Mouse (Mus musculus) MEL (cell line): ENCODE measurements around the gene Rundc3a. TPM values are rescaled to one million over a fixed set of nuclear protein-coding genes. Genes with fewer than 3 reads are reported as not detected.

Experiments
- DNase-seq: peaks from one replicate; pipeline ENCODE4 v3.0.0; 2011; ENCODE audit warnings: low read depth, low spot score
- H3K27ac ChIP-seq: 2 replicates; pipeline ENCODE4 v1.5.1; 2012; ENCODE audit warnings: low read depth, mild to moderate bottlenecking, control low read depth, low read length, moderate library complexity; ENCODE audit not compliant: control insufficient read depth
- H3K27me3 ChIP-seq, 2 experiments: fragments of 150-350 bp in 1 of 2; sonication (generic) in 1 of 2; 2 replicates each; pipeline ENCODE4 v1.6.1; 2012; ENCODE audit warnings: low read length in 2 of 2, mild to moderate bottlenecking in 2 of 2, improper control_type of control experiment in 1 of 2, moderate library complexity in 1 of 2; ENCODE audit not compliant: insufficient read depth in 2 of 2, control insufficient read depth in 1 of 2
- H3K36me3 ChIP-seq, 2 experiments: 2 replicates each; pipeline ENCODE4 v1.6.1; 2012 to 2014; ENCODE audit warnings: low read length in 2 of 2, improper control_type of control experiment in 1 of 2, inconsistent platforms in 1 of 2, mild to moderate bottlenecking in 1 of 2; ENCODE audit not compliant: insufficient read depth in 2 of 2, control insufficient read depth in 1 of 2
- H3K4me1 ChIP-seq, 2 experiments: fragments of 150-350 bp in 1 of 2; sonication (generic) in 1 of 2; 2 replicates each; pipeline ENCODE4 v1.6.1; 2012; ENCODE audit warnings: low read length in 2 of 2, improper control_type of control experiment in 1 of 2, mild to moderate bottlenecking in 1 of 2; ENCODE audit not compliant: insufficient read depth in 2 of 2, control insufficient read depth in 1 of 2
- H3K4me3 ChIP-seq, 2 experiments: fragments of 150-350 bp in 1 of 2; sonication (generic) in 1 of 2; 2 replicates each; pipeline ENCODE4 v1.5.1; 2012; ENCODE audit warnings: low read depth in 2 of 2, low read length in 2 of 2, mild to moderate bottlenecking in 2 of 2, moderate library complexity in 2 of 2, control low read depth in 1 of 2, improper control_type of control experiment in 1 of 2; ENCODE audit not compliant: control insufficient read depth in 1 of 2, insufficient read depth in 1 of 2
- H3K79me2 ChIP-seq: 2 replicates; pipeline ENCODE4 v1.6.1; 2012; ENCODE audit warnings: mild to moderate bottlenecking, low read length, moderate library complexity; ENCODE audit not compliant: control insufficient read depth, poor library complexity, insufficient read depth
- H3K9ac ChIP-seq: 2 replicates; pipeline ENCODE4 v1.6.1; 2012; ENCODE audit warnings: low read depth, mild to moderate bottlenecking, control low read depth, low read length, moderate library complexity; ENCODE audit not compliant: control insufficient read depth, poor library complexity, severe bottlenecking
- H3K9me3 ChIP-seq: fragments of 150-350 bp; sonication (generic); replicated peaks from 2 replicates; pipeline ENCODE4 v1.6.1; 2012; ENCODE audit warnings: mild to moderate bottlenecking, low read length, improper control_type of control experiment, moderate library complexity; ENCODE audit not compliant: insufficient read depth
- BHLHE40 ChIP-seq: IDR thresholded peaks from 2 replicates; pipeline ENCODE4 v1.6.1; 2012; ENCODE audit warnings: low read depth, mild to moderate bottlenecking, inconsistent platforms, low read length, improper control_type of control experiment, borderline replicate concordance
- CHD1 ChIP-seq: IDR thresholded peaks from 2 replicates; pipeline ENCODE4 v1.6.1; 2012; ENCODE audit warnings: low read depth, mild to moderate bottlenecking, inconsistent platforms, low read length, improper control_type of control experiment
- CTCF ChIP-seq, 3 experiments: IDR thresholded peaks in 2 of 3; conservative IDR thresholded peaks in 1 of 3; 2 replicates each; pipeline ENCODE4 v1.5.1; 2011 to 2012; ENCODE audit warnings: low read length in 3 of 3, low read depth in 2 of 3, mild to moderate bottlenecking in 2 of 3, improper control_type of control experiment in 1 of 3, inconsistent platforms in 1 of 3, mixed read lengths in 1 of 3, moderate library complexity in 1 of 3; ENCODE audit not compliant: control insufficient read depth in 1 of 3, insufficient read depth in 1 of 3, poor library complexity in 1 of 3, severe bottlenecking in 1 of 3
- GABPA ChIP-seq: IDR thresholded peaks from 2 replicates; pipeline ENCODE4 v1.6.1; 2012; ENCODE audit warnings: low read depth, mild to moderate bottlenecking, inconsistent platforms, low read length, improper control_type of control experiment, moderate library complexity
- MAFK ChIP-seq: IDR thresholded peaks from 2 replicates; pipeline ENCODE4 v1.6.1; 2011; ENCODE audit warnings: low read depth, mild to moderate bottlenecking, low read length, improper control_type of control experiment, borderline replicate concordance
- MAX ChIP-seq: IDR thresholded peaks from 2 replicates; pipeline ENCODE4 v1.6.1; 2011; ENCODE audit warnings: low read length, improper control_type of control experiment
- MEF2A ChIP-seq: IDR thresholded peaks from 2 replicates; pipeline ENCODE4 v1.6.1; 2014; ENCODE audit warnings: low read depth, mild to moderate bottlenecking, inconsistent platforms, low read length, improper control_type of control experiment; ENCODE audit not compliant: poor library complexity, insufficient replicate concordance, severe bottlenecking; ENCODE audit errors: extremely low read depth
- MYB ChIP-seq: IDR thresholded peaks from 2 replicates; pipeline ENCODE4 v1.6.1; 2011; ENCODE audit warnings: mild to moderate bottlenecking, low read depth, low read length, improper control_type of control experiment
- MYC ChIP-seq: IDR thresholded peaks from 2 replicates; pipeline ENCODE4 v1.6.1; 2011; ENCODE audit warnings: low read depth, mild to moderate bottlenecking, low read length, improper control_type of control experiment, moderate library complexity
- NELFE ChIP-seq: IDR thresholded peaks from 2 replicates; pipeline ENCODE4 v1.6.1; 2011; ENCODE audit warnings: low read depth, low read length, improper control_type of control experiment
- NRF1 ChIP-seq: IDR thresholded peaks from 2 replicates; pipeline ENCODE4 v1.6.1; 2014; ENCODE audit warnings: low read depth, mild to moderate bottlenecking, inconsistent platforms, low read length, improper control_type of control experiment, moderate library complexity; ENCODE audit not compliant: poor library complexity, insufficient read depth, severe bottlenecking
- POLR2A ChIP-seq, 2 experiments: IDR thresholded peaks; 2 replicates each; pipeline ENCODE4 v1.6.1; 2011 to 2012; ENCODE audit warnings: low read length in 2 of 2, mild to moderate bottlenecking in 2 of 2, control low read depth in 1 of 2, improper control_type of control experiment in 1 of 2, low read depth in 1 of 2, moderate library complexity in 1 of 2; ENCODE audit not compliant: control insufficient read depth in 1 of 2, insufficient read depth in 1 of 2, poor library complexity in 1 of 2
- RAD21 ChIP-seq: IDR thresholded peaks from 2 replicates; pipeline ENCODE4 v1.6.1; 2011; ENCODE audit warnings: mild to moderate bottlenecking, low read depth, low read length, improper control_type of control experiment
- RCOR1 ChIP-seq: IDR thresholded peaks from 2 replicates; pipeline ENCODE4 v1.6.1; 2012; ENCODE audit warnings: low read depth, mild to moderate bottlenecking, inconsistent platforms, low read length, improper control_type of control experiment
- SIN3A ChIP-seq: IDR thresholded peaks from 2 replicates; pipeline ENCODE4 v1.6.1; 2012; ENCODE audit warnings: low read length, improper control_type of control experiment, inconsistent platforms
- SMC3 ChIP-seq: IDR thresholded peaks from 2 replicates; pipeline ENCODE4 v1.6.1; 2011; ENCODE audit warnings: low read depth, low read length, improper control_type of control experiment
- TAL1 ChIP-seq: IDR thresholded peaks from 2 replicates; pipeline ENCODE4 v1.6.1; 2012; ENCODE audit warnings: mild to moderate bottlenecking, inconsistent platforms, low read length, moderate library complexity, mixed read lengths
- TCF12 ChIP-seq: IDR thresholded peaks from 2 replicates; pipeline ENCODE4 v1.6.1; 2014; ENCODE audit warnings: low read depth, mild to moderate bottlenecking, inconsistent platforms, low read length, improper control_type of control experiment, moderate library complexity
- USF1 ChIP-seq: IDR thresholded peaks from 2 replicates; pipeline ENCODE4 v1.6.1; 2014; ENCODE audit warnings: low read depth, mild to moderate bottlenecking, inconsistent platforms, low read length, improper control_type of control experiment, moderate library complexity
- USF2 ChIP-seq, 2 experiments: IDR thresholded peaks; 2 replicates each; pipeline ENCODE4 v1.6.1; 2011 to 2012; ENCODE audit warnings: improper control_type of control experiment in 2 of 2, low read length in 2 of 2, borderline replicate concordance in 1 of 2, inconsistent platforms in 1 of 2, low read depth in 1 of 2, mild to moderate bottlenecking in 1 of 2; ENCODE audit not compliant: insufficient read depth in 1 of 2
- ZC3H11A ChIP-seq: IDR thresholded peaks from 2 replicates; pipeline ENCODE4 v1.6.1; 2012; ENCODE audit warnings: low read depth, mild to moderate bottlenecking, inconsistent platforms, low read length, improper control_type of control experiment
- ZKSCAN1 ChIP-seq: IDR thresholded peaks from 2 replicates; pipeline ENCODE4 v1.6.1; 2012; ENCODE audit warnings: low read depth, mild to moderate bottlenecking, inconsistent platforms, low read length, improper control_type of control experiment, moderate library complexity
- ZMIZ1 ChIP-seq: IDR thresholded peaks from 2 replicates; pipeline ENCODE4 v1.6.1; 2012; ENCODE audit warnings: low read depth, mild to moderate bottlenecking, inconsistent platforms, low read length, improper control_type of control experiment, moderate library complexity
- polyA plus RNA-seq, 2 experiments: library from polyadenylated mRNA; stranded (reverse) in 1 of 2; unstranded in 1 of 2; fragments of >175 nt in 1 of 2; fragments of >200 nt in 1 of 2; gene quantifications; 2 replicates each; pipeline versions ENCODE4 v1.2.1 to v1.2.4; 2012; ENCODE audit warnings: low replicate concordance in 2 of 2, low read depth in 1 of 2; ENCODE audit not compliant: insufficient read length in 2 of 2, insufficient read depth in 1 of 2, missing spikeins in 1 of 2
- total RNA-seq: library from RNA; depleted of rRNA; stranded (reverse); fragments of 300-350 nt; gene quantifications from 2 replicates; pipeline ENCODE4 v1.2.3, GENCODE M21; 2012

Gene Rundc3a
- total and polyA plus RNA-seq, 3 experiments = 0.39 to 2.1 TPM; not detected in 1

DNA sequence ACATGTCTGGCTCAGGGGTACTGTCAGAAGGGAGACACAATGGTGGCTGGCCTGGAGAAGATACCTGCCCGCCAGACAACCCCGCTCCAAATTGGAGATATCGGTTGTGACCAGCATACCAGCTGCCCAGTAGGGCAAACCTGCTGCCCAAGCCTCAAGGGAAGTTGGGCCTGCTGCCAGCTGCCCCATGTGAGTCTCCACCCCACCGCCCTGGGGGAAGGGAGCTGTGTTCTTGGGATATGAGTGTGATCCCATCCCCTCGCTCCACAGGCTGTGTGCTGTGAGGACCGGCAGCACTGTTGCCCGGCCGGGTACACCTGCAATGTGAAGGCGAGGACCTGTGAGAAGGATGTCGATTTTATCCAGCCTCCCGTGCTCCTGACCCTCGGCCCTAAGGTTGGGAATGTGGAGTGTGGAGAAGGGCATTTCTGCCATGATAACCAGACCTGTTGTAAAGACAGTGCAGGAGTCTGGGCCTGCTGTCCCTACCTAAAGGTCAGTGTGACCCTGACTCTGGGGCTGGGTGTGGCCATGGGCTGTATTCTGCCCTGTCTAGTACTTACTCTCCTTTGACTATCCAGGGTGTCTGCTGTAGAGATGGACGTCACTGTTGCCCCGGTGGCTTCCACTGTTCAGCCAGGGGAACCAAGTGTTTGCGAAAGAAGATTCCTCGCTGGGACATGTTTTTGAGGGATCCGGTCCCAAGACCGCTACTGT, 42.7 kb downstream of the Rundc3a start:
- Histone ChIP-seq H3K9ac (no peak overlapping the region), H3K27ac (no peak overlapping the region), H3K4me1 (peaks cover 3 to 12% of the 10 kb centered on the region in 2 experiments; a peak in 3 of 4 replicates), H3K79me2 (no peaks in the 10 kb centered on the region; the same call in 1 of the 2 replicates), H3K4me3 (no peak overlapping the region), H3K36me3 (peaks cover 0 to 2% of the 10 kb centered on the region in 2 experiments; a peak in 2 of 4 replicates), H3K9me3 (no peaks in the 10 kb centered on the region)
- DNase-seq = no peak
- TF ChIP-seq TCF12 (no peak), CHD1 (no peak), BHLHE40 (no peak), CTCF (IDR thresholded peaks at IDR 0.05 in 2 of 3, conservative IDR thresholded peaks at IDR 0.05 in 1 of 3; ENCODE audit: control insufficient read depth in 1 of 3, insufficient read depth in 1 of 3, low read depth in 2 of 3, low read length in 3 of 3, poor library complexity in 1 of 3, severe bottlenecking in 1 of 3) (no peak), NELFE (no peak), ZKSCAN1 (no peak), MYB (no peak), SMC3 (no peak), ZMIZ1 (no peak), POLR2A (IDR thresholded peaks at IDR 0.05; ENCODE audit: control insufficient read depth in 1 of 2, insufficient read depth in 1 of 2, low read depth in 1 of 2, low read length in 2 of 2, poor library complexity in 1 of 2) (no peak), MEF2A (no peak), USF2 (IDR thresholded peaks at IDR 0.05; ENCODE audit: borderline replicate concordance in 1 of 2, insufficient read depth in 1 of 2, low read depth in 1 of 2, low read length in 2 of 2) (no peak), TAL1 (no peak), RCOR1 (no peak), NRF1 (no peak)
- TF ChIP-seq, all 39 proteins: peak for 0
- no peaks in the 10 kb centered on the region for H3K27me3 ChIP-seq

DNA sequence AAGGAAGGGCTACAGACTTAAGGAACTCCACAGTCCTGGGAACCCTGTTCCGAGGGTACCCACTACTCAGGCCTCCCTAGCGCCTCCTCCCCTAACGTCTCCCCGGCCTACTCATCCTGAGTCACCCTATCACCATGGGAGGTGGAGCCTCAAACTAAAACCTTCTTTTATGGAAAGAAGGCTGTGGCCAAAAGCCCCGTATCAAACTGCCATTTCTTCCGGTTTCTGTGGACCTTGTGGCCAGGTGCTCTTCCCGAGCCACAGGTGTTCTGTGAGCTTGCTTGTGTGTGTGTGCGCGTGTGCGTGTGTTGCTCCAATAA, 43.2 kb downstream of the Rundc3a start:
- H3K27me3 ChIP-seq = no peaks in the 10 kb centered on the region

More for the DNA sequence above, 43.2 kb downstream of the Rundc3a start:
- H3K4me3 ChIP-seq = no peak overlapping the region
- TF ChIP-seq NRF1 (no peak), GABPA (no peak), SIN3A (no peak), RCOR1 (no peak), USF1 (no peak), ZC3H11A (no peak), MYC (no peak), MAX (no peak), MAFK (no peak), RAD21 (no peak), BHLHE40 (no peak), USF2 (IDR thresholded peaks at IDR 0.05; ENCODE audit: borderline replicate concordance in 1 of 2, insufficient read depth in 1 of 2, low read depth in 1 of 2, low read length in 2 of 2) (no peak)
- peaks cover 0 to 2% of the 10 kb centered on the region in 2 experiments; a peak in 2 of 4 replicates for H3K36me3 ChIP-seq
- H3K4me1 ChIP-seq = peaks cover 3 to 8% of the 10 kb centered on the region in 2 experiments; a peak in 3 of 4 replicates
- H3K27ac ChIP-seq = no peak overlapping the region
- no peaks in the 10 kb centered on the region; the same call in 1 of the 2 replicates for H3K79me2 ChIP-seq
- no peak for DNase-seq
- no peaks in the 10 kb centered on the region for H3K9me3 ChIP-seq
- no peak overlapping the region for H3K9ac ChIP-seq
